Mouse (Mus musculus): ENCODE results near the gene Vasp.

Gene Vasp

GRCm38 (mm10) chr7:19270509-19271237, 944 bp downstream of the Vasp start:
- DNase-seq (ENCODE audit: low read depth, low spot score): peak; percentile 37

- DNase-seq (ENCODE audit: low read depth, low spot score): peak; percentile 68
Observed at GRCm38 (mm10) chr7:19269721-19270441, 1.7 kb downstream of the Vasp start.

- DNase-seq (ENCODE audit: low read depth, low spot score): peak; percentile 53
Observed at GRCm38 (mm10) chr7:19268993-19269681, 2.5 kb downstream of the Vasp start.

- DNase-seq (ENCODE audit: low read depth, low spot score): no peak
Observed at GRCm38 (mm10) chr7:19267051-19267450, 4.6 kb downstream of the Vasp start.

- no peak for DNase-seq (ENCODE audit: low read depth, low spot score)
Observed at GRCm38 (mm10) chr7:19265928-19266822, 5.4 kb downstream of the Vasp start.

GRCm38 (mm10) chr7:19265147-19265546, 6.5 kb downstream of the Vasp start:
- DNase-seq (ENCODE audit: low read depth, low spot score): no peak

GRCm38 (mm10) chr7:19258336-19258735, 13.3 kb downstream of the Vasp start:
- DNase-seq (ENCODE audit: low read depth, low spot score): no peak

- DNase-seq (ENCODE audit: low read depth, low spot score): peak; percentile 54
Observed at GRCm38 (mm10) chr7:19257390-19258022, 14.1 kb downstream of the Vasp start.

GRCm38 (mm10) chr7:19256567-19256966, 15.1 kb downstream of the Vasp start:
- DNase-seq (ENCODE audit: low read depth, low spot score): no peak

- no peak for DNase-seq (ENCODE audit: low read depth, low spot score)
Observed at GRCm38 (mm10) chr7:19255395-19255794, 16.2 kb downstream of the Vasp start.

- no peak for DNase-seq (ENCODE audit: low read depth, low spot score)
Observed at GRCm38 (mm10) chr7:19253437-19253836, 18.2 kb downstream of the Vasp start.

- no peak for DNase-seq (ENCODE audit: low read depth, low spot score)
Observed at GRCm38 (mm10) chr7:19252078-19252477, 19.5 kb downstream of the Vasp start.

GRCm38 (mm10) chr7:19247511-19247910, 24.1 kb downstream of the Vasp start:
- DNase-seq (ENCODE audit: low read depth, low spot score): no peak

GRCm38 (mm10) chr7:19246855-19247254, 24.8 kb downstream of the Vasp start:
- DNase-seq (ENCODE audit: low read depth, low spot score): no peak

- DNase-seq (ENCODE audit: low read depth, low spot score): peak; percentile 44
Observed at GRCm38 (mm10) chr7:19245083-19245482, 26.5 kb downstream of the Vasp start.

GRCm38 (mm10) chr7:19243858-19244257, 27.8 kb downstream of the Vasp start:
- no peak for DNase-seq (ENCODE audit: low read depth, low spot score)

- DNase-seq (ENCODE audit: low read depth, low spot score): no peak
Observed at GRCm38 (mm10) chr7:19242005-19242404, 29.6 kb downstream of the Vasp start.

- no peak for DNase-seq (ENCODE audit: low read depth, low spot score)
Observed at GRCm38 (mm10) chr7:19240905-19241463, 30.6 kb downstream of the Vasp start.

- no peak for DNase-seq (ENCODE audit: low read depth, low spot score)
Observed at GRCm38 (mm10) chr7:19239986-19240385, 31.6 kb downstream of the Vasp start.

GRCm38 (mm10) chr7:19239423-19239822, 32.2 kb downstream of the Vasp start:
- DNase-seq (ENCODE audit: low read depth, low spot score): peak; percentile 92

- DNase-seq (ENCODE audit: low read depth, low spot score): no peak
Observed at GRCm38 (mm10) chr7:19238344-19238743, 33.3 kb downstream of the Vasp start.

Data from 3T3-L1 (cell line).